Mouse (Mus musculus): Measurements from ENCODE around the gene Ppm1k. TPM values are rescaled to one million over a fixed set of nuclear protein-coding genes. Genes with fewer than 3 reads are reported as not detected.

Gene Ppm1k
- 4.6 and 5.1 TPM in 2 replicates for polyA plus RNA-seq (2015; fragmentation: Nextera tagmentation; extraction: Ambion mirVana)

DNA sequence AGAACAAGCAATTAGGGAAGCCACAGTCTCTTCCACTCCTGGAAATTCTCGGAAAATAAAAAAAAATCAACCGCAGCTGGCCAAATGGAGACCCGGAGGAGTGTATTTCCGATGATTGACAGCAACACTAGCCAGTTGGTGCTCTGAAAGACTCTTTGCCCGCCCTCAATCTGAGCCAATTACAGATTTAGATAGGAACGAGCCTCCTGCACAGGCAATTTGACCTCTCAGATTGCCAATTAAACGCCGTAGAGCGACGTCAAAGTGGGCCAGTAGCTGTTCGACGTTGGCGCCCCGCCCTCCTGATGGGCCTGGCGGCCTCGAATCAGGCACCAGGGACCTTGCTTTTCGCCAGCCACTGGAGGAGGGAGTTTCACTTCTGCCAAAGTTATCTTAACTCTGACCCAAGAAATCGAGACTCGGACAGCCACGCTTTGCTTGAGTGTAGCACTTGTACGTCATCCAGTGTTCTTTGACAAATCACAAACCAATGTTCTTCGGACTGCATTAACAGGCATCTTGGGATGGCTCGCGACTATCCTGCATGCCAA lies at the start of gene Ppm1k:
Gene Ppm1k, minus strand, starts transcription at position 83 of the 551 bp plus-strand sequence.
- H3K36me3 ChIP-seq (replicated peaks) = no peaks in the 10 kb centered on the region
- peak within 1 kb of the TSS; percentile 80 for H3K4me2 ChIP-seq
- no peaks in the 10 kb centered on the region for H3K27me3 ChIP-seq
- peak within 1 kb of the TSS; percentile 49 for H3K9ac ChIP-seq
- peak; percentile 93 for ATAC-seq (ENCODE audit: insufficient read depth)
- H3K27ac ChIP-seq (replicated peaks) = peak within 1 kb of the TSS; percentile 64
- no peaks in the 10 kb centered on the region for H3K9me3 ChIP-seq (replicated peaks)
- H3K4me1 ChIP-seq (replicated peaks) = peaks cover 25% of the 10 kb centered on the region
- under 1% methylated on average over 24 of the region's 24 CpGs for WGBS (ENCODE audit: insufficient replicate concordance)
- peak within 1 kb of the TSS; percentile 60 for H3K4me3 ChIP-seq (replicated peaks)

DNA sequence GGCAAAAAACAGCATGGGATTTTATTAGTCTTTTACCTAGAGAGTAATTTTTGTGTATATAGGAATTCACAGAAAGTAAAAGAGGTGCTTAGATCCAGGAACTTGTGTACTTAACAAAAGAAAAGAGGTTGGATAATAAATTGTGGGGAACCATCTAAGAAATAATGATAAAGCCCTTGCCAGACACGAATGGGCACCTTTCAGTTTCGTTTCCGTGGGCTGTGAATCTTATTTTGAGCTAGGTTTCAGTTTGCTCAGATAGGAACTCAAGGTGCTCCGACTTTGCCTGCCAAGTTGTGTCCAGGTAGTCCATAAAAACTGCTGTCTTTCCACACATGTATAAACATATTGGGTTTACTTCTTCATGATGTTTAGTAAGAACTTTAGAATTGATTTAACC lies 47.1 kb upstream of the Ppm1k start:
- Histone ChIP-seq H3K9me3 (replicated peaks) (no peaks in the 10 kb centered on the region), H3K27ac (replicated peaks) (no peak overlapping the region), H3K36me3 (replicated peaks) (no peaks in the 10 kb centered on the region), H3K4me3 (replicated peaks) (no peak overlapping the region), H3K27me3 (no peaks in the 10 kb centered on the region), H3K4me1 (replicated peaks) (peaks cover 13% of the 10 kb centered on the region), H3K9ac (no peak overlapping the region), H3K4me2 (peak overlapping the region; percentile 35; the same call in 1 of the 2 replicates)
- 58% methylated on average over 4 of the region's 4 CpGs for WGBS (ENCODE audit: insufficient replicate concordance)
- no peak for ATAC-seq (ENCODE audit: insufficient read depth)

DNA sequence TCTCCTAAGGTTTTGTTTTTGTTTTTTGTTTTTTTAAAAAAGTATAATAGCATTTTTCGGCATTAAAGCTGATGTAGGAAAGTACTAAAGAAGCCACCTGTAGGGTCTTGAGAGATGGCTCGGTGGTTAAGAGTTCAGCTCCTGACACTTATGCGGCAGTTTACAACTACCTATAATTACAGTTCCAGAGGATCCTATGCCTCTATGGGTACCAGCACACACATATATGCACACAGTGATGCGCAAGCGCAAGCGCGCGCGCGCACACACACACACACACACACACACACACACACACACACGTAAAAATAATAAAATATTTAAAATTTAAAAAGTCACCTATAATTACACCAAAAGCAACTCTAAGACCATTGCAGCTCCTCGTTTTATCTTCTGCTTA lies 46.3 kb upstream of the Ppm1k start:
- peaks cover 13% of the 10 kb centered on the region for H3K4me1 ChIP-seq (replicated peaks)
- no peak overlapping the region for H3K27ac ChIP-seq (replicated peaks)
- H3K9ac ChIP-seq = peak overlapping the region; percentile 78
- H3K4me2 ChIP-seq = peak overlapping the region; percentile 86
- no peaks in the 10 kb centered on the region for H3K27me3 ChIP-seq
- no peak for ATAC-seq (ENCODE audit: insufficient read depth)
- peak overlapping the region; percentile 75 for H3K4me3 ChIP-seq (replicated peaks)
- WGBS (ENCODE audit: insufficient replicate concordance) = 70% methylated on average over 12 of the region's 12 CpGs
- H3K9me3 ChIP-seq (replicated peaks) = no peaks in the 10 kb centered on the region
- no peaks in the 10 kb centered on the region for H3K36me3 ChIP-seq (replicated peaks)

DNA sequence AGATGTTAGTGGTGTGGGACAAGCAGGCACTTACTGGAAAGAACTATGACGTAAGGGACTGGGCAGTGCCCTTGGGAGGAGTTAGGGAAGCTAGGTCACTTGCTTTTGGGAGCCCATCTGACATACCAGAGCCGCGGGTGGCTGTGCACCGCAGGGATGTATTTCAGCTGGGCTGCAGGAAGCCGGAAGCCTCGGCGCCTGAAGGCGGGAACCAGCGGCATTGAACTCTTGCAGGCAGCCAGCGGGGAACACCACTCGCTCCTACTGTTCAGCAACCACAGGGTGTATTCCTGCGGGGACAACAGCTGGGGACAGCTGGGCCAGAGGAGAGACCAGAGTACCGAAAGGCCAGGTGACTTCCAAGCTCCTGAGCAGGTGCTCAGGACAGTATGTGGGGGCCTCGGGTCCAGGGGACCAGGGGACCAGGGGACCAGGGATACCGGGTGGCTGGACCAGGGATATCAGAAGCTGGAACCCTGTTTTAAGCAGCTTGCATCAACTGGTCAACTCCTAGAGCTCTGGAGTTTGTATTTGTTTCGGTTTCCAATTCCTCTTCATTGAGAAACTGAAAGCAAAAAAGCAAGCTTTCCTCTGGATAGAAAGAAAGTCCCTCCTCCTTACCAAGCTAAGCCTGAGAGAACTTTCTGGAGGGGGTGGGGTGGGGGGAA lies 45.7 kb upstream of the Ppm1k start, which contains the start of gene Herc6:
Gene Herc6, plus strand, starts transcription at position 120 of the 668 bp plus-strand sequence.
- peaks cover 13% of the 10 kb centered on the region for H3K4me1 ChIP-seq (replicated peaks)
- no peaks in the 10 kb centered on the region for H3K36me3 ChIP-seq (replicated peaks)
- H3K27me3 ChIP-seq = no peaks in the 10 kb centered on the region
- H3K9me3 ChIP-seq (replicated peaks) = no peaks in the 10 kb centered on the region
- H3K9ac ChIP-seq = peak within 1 kb of the TSS; percentile 78
- ATAC-seq (ENCODE audit: insufficient read depth) = peak; percentile 89
- peak within 1 kb of the TSS; percentile 86 for H3K4me2 ChIP-seq
- peak within 1 kb of the TSS; percentile 75 for H3K4me3 ChIP-seq (replicated peaks)
- WGBS (ENCODE audit: insufficient replicate concordance) = 2% methylated on average over 16 of the region's 16 CpGs
- H3K27ac ChIP-seq (replicated peaks) = peak within 1 kb of the TSS; percentile 83

DNA sequence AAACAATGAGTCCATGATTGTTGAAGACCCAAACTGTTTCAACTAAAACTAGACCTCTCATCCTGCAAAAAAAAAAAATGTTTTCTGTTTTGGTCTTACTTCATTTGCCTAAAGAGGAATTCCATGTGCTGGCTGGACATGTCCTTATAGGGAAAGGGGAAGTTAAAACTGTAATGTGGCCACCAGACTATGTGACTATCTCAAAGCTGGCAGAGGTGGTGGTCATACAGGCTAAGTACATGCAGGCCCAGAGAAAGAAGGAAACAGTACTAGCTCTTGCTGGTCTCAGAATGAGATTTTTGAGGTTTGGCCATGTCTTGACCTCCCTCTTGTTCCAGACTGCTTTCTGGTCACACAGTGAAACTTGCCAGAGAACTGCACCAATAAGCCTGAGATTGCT lies 36.3 kb upstream of the Ppm1k start:
- Histone ChIP-seq H3K27ac (replicated peaks) (no peak overlapping the region), H3K9me3 (replicated peaks) (no peaks in the 10 kb centered on the region), H3K36me3 (replicated peaks) (no peaks in the 10 kb centered on the region), H3K4me2 (no peak overlapping the region), H3K9ac (no peak overlapping the region), H3K4me3 (replicated peaks) (no peak overlapping the region), H3K27me3 (no peaks in the 10 kb centered on the region), H3K4me1 (replicated peaks) (no peaks in the 10 kb centered on the region)
- no peak for ATAC-seq (ENCODE audit: insufficient read depth)

DNA sequence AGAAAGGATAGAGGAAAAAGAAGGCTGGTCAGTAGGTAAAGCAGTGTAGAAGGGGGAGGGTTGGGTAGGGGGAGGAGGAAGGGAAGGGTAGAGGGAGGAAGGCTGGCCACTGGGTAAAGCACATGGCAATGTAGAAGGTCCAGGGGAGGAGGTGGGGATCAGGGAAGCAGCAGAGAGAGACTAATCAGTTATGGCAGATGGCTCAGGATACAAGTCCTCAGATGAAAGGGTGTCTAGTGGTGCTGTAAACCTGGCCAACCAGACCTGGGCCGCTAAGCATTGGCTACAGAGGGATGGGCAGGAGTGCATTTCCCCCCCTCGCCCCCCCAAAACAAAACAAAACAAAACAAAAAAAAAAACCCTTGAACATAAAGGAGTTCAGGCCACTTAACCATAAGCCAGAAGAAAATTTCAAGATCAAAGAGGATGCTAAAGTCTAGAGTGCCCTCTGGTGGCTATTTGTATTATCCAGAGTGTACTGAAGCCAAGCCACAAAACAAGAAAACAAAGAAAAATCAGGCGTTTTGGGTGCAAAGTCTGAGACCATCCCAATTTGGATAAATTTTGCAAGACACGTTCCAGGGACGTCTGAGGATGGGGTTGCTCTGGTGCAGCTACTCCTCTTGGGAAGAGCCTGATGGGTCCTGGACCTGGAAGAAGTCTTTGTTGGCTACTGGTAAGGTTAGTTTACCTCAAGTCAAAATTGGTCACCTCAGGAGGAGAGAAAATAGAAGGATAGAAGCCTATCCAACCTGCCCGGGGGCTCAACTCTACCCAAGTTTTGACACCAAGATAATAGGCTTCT lies 35.1 kb upstream of the Ppm1k start:
- no peak overlapping the region for H3K4me2 ChIP-seq
- no peak for ATAC-seq (ENCODE audit: insufficient read depth)
- no peak overlapping the region for H3K4me3 ChIP-seq (replicated peaks)
- no peaks in the 10 kb centered on the region for H3K9me3 ChIP-seq (replicated peaks)
- no peaks in the 10 kb centered on the region for H3K4me1 ChIP-seq (replicated peaks)
- H3K36me3 ChIP-seq (replicated peaks) = no peaks in the 10 kb centered on the region
- no peak overlapping the region for H3K27ac ChIP-seq (replicated peaks)
- H3K9ac ChIP-seq = no peak overlapping the region
- 7% methylated on average over 6 of the region's 6 CpGs for WGBS (ENCODE audit: insufficient replicate concordance)
- no peaks in the 10 kb centered on the region for H3K27me3 ChIP-seq

DNA sequence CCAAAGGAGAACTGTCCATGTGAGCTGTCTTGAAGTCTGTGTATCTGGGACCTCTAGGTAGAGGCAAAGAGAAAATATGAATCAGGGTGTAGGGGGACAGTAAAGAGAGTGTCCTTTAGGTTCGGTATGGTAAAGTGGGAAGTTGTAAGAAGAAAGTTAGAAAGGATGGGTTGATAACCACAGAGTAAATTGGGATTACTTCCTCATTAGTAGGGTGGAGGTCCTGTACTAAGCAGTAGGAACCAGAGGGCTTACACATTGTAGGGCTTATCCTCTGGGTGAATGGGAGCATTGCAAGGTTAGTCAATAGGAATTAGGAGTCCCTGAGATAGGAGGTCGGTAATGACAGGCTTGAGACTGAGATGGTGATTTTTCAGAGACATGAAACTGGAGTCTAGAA lies 32.4 kb upstream of the Ppm1k start:
- no peak overlapping the region for H3K9ac ChIP-seq
- WGBS (ENCODE audit: insufficient replicate concordance) = 52% methylated on average over 2 of the region's 2 CpGs
- no peaks in the 10 kb centered on the region for H3K36me3 ChIP-seq (replicated peaks)

DNA sequence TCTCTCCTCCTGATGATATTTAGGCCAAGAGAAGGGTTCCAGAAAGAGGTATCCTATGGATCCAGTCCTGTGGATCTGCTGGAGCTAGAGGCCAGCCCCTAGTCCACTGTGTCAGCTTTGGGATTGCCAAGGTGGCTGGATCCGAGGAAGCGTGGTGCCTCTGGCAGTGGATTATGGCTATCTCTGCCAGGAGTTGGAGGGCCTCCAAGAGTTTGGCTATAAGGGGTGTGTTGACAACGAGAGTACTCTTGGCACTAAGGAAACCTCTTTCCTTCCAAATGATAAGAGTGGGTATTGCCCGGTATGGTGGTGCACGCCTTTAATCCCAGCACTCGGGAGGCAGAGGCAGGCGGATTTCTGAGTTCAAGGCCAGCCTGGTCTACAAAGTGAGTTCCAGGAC lies 30.2 kb upstream of the Ppm1k start:
- no peaks in the 10 kb centered on the region for H3K36me3 ChIP-seq (replicated peaks)
- WGBS (ENCODE audit: insufficient replicate concordance) = 74% methylated on average over 7 of the region's 7 CpGs

More for the DNA sequence above, 32.4 kb upstream of the Ppm1k start:
- no peak overlapping the region for H3K4me3 ChIP-seq (replicated peaks)
- no peak for ATAC-seq (ENCODE audit: insufficient read depth)
- no peaks in the 10 kb centered on the region for H3K4me1 ChIP-seq (replicated peaks)
- H3K27ac ChIP-seq (replicated peaks) = no peak overlapping the region
- no peaks in the 10 kb centered on the region for H3K27me3 ChIP-seq
- H3K4me2 ChIP-seq = no peak overlapping the region
- no peaks in the 10 kb centered on the region for H3K9me3 ChIP-seq (replicated peaks)

DNA sequence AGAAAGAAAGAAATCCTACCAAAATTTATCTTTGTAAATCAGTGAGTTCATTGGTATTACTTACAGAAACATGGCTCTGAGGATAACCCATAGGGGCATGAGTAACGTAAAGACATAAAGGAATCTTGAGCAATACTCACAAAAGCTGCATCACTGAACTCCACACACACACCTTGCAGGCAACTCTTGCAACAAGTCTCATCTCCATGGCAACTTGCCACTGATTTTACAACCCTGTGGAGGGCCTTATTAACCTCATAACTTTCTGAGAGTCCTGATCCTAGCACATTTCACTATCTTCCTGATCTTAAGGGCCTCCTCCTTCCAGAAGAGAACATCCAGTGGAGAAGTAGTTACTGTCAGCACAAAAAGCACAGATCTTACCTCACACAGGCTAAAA lies 28.2 kb upstream of the Ppm1k start:
- Histone ChIP-seq H3K27ac (replicated peaks) (no peak overlapping the region), H3K4me2 (no peak overlapping the region), H3K4me3 (replicated peaks) (no peak overlapping the region), H3K9me3 (replicated peaks) (no peaks in the 10 kb centered on the region), H3K9ac (no peak overlapping the region), H3K36me3 (replicated peaks) (no peaks in the 10 kb centered on the region), H3K4me1 (replicated peaks) (no peaks in the 10 kb centered on the region), H3K27me3 (no peaks in the 10 kb centered on the region)
- ATAC-seq (ENCODE audit: insufficient read depth) = no peak
- WGBS (ENCODE audit: insufficient replicate concordance) = 62% methylated on average over 1 of the region's 1 CpGs

More for the DNA sequence above, 30.2 kb upstream of the Ppm1k start:
- Histone ChIP-seq H3K27ac (replicated peaks) (no peak overlapping the region), H3K9me3 (replicated peaks) (no peaks in the 10 kb centered on the region), H3K4me3 (replicated peaks) (no peak overlapping the region), H3K9ac (no peak overlapping the region), H3K4me2 (no peak overlapping the region), H3K27me3 (no peaks in the 10 kb centered on the region), H3K4me1 (replicated peaks) (no peaks in the 10 kb centered on the region)
- no peak for ATAC-seq (ENCODE audit: insufficient read depth)

DNA sequence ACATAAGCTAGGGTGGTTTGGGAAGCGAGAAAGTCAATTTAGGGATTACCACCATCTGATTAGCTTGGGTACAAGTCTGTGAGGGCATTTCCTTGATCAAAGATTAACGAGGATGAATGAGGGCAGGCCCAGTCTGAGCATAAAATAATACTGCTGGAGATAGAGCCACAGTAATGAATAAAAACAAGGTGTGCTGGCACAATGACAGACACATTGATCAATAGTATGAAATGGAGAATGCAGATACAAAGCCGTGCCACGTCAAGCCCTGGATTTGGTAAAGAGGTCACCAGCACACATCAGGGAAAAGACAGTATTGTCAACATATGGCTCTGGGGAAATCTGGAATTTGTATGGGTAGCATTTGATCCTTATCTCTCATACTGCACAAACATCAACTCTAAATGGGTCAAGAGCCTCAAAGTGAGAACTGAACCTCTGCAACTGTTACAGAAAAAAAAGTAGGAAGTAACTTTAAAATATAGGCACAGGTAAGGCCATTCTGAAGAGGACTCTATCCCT lies 22.6 kb upstream of the Ppm1k start:
- Histone ChIP-seq H3K4me2 (no peak overlapping the region), H3K9me3 (replicated peaks) (no peaks in the 10 kb centered on the region), H3K27me3 (no peaks in the 10 kb centered on the region), H3K36me3 (replicated peaks) (no peaks in the 10 kb centered on the region), H3K4me3 (replicated peaks) (no peak overlapping the region), H3K9ac (no peak overlapping the region), H3K27ac (replicated peaks) (no peak overlapping the region), H3K4me1 (replicated peaks) (no peaks in the 10 kb centered on the region)
- ATAC-seq (ENCODE audit: insufficient read depth) = no peak
- 45% methylated on average over 4 of the region's 4 CpGs for WGBS (ENCODE audit: insufficient replicate concordance)

DNA sequence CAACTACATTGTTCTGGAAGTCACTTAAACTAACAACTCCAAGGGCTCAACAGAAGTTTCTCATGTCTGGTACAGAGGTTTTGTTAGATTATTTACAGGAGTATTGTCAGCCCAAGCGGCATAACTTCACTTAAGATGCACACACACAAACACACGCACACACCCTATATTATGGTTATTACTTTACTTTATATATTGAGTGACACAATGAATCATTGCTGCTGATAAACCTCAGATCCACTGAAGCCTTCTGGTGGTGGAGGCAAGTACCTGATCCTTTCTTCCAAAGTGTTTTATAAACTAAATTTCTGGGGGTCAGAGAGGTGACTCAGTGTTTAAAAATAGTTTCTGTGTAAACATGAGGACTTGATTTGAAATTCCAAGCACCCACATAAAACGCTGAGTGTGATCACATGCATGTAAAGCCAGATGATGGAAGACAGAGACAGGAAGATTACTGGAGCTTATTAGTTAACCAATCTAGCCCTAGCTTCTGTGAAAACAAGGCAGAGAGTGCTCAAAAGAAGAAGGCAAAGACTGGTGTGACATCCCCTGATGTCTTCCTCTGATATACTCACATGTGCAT lies 16.0 kb upstream of the Ppm1k start:
- H3K4me3 ChIP-seq (replicated peaks) = no peak overlapping the region
- H3K27me3 ChIP-seq = no peaks in the 10 kb centered on the region
- H3K27ac ChIP-seq (replicated peaks) = no peak overlapping the region
- H3K9ac ChIP-seq = no peak overlapping the region
- no peak for ATAC-seq (ENCODE audit: insufficient read depth)
- no peaks in the 10 kb centered on the region for H3K36me3 ChIP-seq (replicated peaks)
- H3K9me3 ChIP-seq (replicated peaks) = no peaks in the 10 kb centered on the region
- H3K4me1 ChIP-seq (replicated peaks) = no peaks in the 10 kb centered on the region
- H3K4me2 ChIP-seq = no peak overlapping the region
- 53% methylated on average over 3 of the region's 3 CpGs for WGBS (ENCODE audit: insufficient replicate concordance)
